Mouse (Mus musculus) spleen, postnatal 0 days (tissue): ENCODE results near the gene Klhl22. TPM values are rescaled to one million over a fixed set of nuclear protein-coding genes. Genes with fewer than 3 reads are reported as not detected.

Experiments
- polyA plus RNA-seq: library from polyadenylated mRNA; unstranded; fragments of >200 nt; fragmentation: Nextera tagmentation; extraction: Ambion mirVana; gene quantifications from 2 replicates; pipeline ENCODE4 v1.2.1, GENCODE M21; 2015

Klhl22 gene
- 15.6 and 18.8 TPM in 2 replicates for polyA plus RNA-seq

DNA sequence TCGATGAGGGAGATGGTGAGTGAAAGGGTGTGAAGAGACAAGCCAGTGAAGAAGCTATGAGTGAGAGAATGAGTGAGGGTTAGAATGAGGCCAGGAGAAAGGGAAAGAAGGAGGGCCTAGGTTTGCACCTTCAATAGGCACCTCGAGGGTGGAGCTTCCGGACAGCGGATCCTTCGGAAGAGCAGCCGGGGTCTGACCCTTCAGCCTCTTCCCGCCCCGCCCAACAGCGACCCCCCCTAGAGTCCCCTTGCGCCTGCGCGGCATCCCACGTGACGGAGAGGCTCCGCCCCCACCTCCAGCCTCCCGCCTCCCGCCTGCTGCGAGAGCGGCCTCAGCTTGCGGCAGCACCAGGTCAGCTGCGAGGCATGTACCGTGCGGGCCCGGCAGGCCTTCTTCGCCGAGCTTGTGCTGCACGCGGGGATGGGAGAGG, at the start of gene Klhl22:
Klhl22 (plus strand) TSS at position 275 of the 430 bp plus-strand sequence.

DNA sequence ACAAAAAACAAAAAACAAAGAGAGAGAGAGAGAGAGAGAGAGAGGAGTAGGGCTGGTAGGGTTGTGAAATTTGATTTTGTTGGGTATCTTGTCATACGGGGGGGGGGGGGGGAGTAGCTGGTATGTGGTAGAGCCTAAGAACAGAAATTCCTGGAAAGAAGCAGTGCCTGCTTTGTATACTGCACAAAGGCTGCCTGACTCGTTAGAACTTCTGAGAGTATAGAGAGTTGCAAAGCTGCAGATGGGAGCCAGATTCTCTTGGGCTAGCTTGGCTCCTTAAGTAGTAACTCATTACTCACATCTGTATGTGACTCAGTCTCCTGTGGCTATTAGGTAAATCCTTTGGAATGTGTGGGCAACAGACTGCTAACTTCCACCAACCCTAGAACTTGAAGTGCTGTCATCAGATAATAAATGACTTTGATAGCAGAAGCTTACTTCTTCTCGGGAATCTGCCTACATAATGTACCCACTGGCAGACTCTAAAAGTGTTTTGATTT, 26.5 kb upstream of the Klhl22 start, which contains the start of gene Med15:
Med15 (minus strand) TSS at position 51 of the 500 bp plus-strand sequence.

DNA sequence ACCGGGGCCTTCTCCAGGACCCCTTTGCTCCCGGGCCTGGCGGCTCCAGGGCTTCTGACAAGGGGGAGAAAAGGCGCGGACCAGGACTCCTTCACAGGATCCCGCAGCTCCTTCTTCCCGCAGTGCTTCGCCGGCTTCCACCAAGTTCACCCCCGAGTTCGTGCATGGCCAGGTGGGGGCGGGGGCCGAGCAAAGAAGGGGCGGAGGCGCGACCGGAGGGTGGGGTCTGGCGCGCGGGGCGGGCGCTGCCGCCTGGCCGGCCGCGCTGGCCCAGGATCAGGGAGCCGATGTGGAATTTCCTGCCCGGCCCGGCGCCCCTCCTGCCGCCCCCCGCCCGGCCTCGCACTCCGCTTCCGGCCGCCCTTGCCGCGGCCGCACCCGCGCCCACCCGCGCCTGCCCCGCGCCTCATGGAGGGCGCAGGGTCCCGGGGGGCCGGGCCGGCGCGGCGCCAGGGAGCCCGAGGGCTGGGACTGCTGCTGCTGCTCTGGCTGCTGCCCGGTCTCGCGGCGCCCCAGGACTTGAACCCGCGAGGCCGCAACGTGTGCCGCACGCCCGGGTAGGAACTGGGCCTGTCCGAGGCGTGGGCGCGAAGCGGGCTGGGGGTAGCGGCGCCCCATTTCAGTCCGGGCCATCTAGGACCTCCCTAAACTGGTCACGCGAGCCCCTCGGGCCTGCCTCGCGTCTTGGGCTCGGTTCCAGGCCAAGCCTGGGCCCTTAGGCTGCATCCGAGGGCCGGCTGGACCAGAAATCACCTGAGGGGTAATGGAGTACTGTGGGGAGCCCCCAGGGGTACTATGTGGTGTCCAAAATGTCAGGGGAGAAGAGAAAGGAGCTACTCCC, 37.8 kb downstream of the Klhl22 start, which contains the start of gene Scarf2:
Scarf2 (plus strand) TSS at position 312 of the 841 bp plus-strand sequence.

DNA sequence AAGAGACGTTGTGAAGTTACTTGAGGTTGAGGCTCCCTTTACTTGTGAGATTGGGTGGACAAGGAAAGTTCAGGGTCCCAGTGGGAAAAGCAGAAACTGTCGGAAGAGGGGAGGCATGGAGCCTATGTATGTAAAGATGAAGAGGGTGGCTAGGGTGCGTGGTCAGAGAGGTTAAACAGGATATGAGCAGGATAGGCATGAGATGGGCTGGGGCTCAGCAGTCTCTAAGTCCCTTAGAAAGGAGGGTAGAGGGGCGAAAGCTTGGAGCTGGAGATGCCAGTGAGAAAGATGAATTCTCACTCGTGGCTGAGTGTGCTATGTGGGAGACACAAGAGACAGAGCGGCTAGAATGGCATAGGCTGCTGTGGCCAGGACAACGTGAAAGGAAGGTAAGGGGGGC, 73.4 kb downstream of the Klhl22 start, which contains the start of gene B830017H08Rik:
B830017H08Rik (plus strand) TSS at position 301 of the 400 bp plus-strand sequence.

DNA sequence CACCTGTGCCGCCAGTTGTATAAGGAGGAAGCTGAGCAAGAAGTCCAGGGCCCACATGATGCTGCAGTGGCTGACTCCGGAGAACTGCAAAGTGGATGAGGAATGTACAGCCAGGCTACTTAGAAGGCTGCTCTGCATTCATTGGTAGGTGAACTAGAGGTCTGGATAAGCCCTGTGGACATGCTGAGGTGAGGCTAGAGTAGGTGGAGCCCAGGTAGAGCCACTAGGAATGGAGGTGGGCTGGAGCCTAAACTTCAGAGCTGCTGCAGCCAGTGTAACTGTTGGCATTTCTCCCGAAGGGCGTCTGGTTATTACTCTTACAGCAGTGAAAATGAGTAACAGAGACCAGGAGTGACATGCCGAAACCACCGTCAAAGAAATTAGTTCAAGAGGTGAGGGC, 78.6 kb downstream of the Klhl22 start, which contains the start of gene Car15:
Car15 (minus strand) TSS at position 314 of the 400 bp plus-strand sequence.

Other genes with a start within 250 kb of the Klhl22 start
- gene Thap7, start 228.5 kb upstream of the Klhl22 start, polyA plus RNA-seq: 38.8 and 39.1 TPM in 2 replicates
- 0.12 and 0.36 TPM in 2 replicates for gene Lrrc74b, start 198.4 kb upstream of the Klhl22 start, polyA plus RNA-seq
- gene P2rx6, start 197.7 kb upstream of the Klhl22 start, polyA plus RNA-seq: 0.31 and 0.46 TPM in 2 replicates
- gene Slc7a4, start 176.4 kb upstream of the Klhl22 start, polyA plus RNA-seq: 6.8 and 7.6 TPM in 2 replicates
- gene Smpd4, start 140.3 kb upstream of the Klhl22 start, polyA plus RNA-seq: 19.3 and 19.6 TPM in 2 replicates
- 17.1 and 17.8 TPM in 2 replicates for gene Ccdc74a, start 113.1 kb upstream of the Klhl22 start, polyA plus RNA-seq
- gene Med15, start 26.7 kb upstream of the Klhl22 start, polyA plus RNA-seq: 22.2 and 23.2 TPM in 2 replicates
- gene Scarf2, start 37.7 kb downstream of the Klhl22 start, polyA plus RNA-seq: 7.2 and 9.4 TPM in 2 replicates
- not detected in 2 replicates for gene B830017H08Rik, start 73.5 kb downstream of the Klhl22 start, polyA plus RNA-seq
- 0.76 and 1.0 TPM in 2 replicates for gene Car15, start 78.7 kb downstream of the Klhl22 start, polyA plus RNA-seq
- gene Gm20518, start 132.1 kb downstream of the Klhl22 start, polyA plus RNA-seq: 0.06 TPM in 1 of 2 replicates, not detected in the other
- 0.04 TPM in 1 of 2 replicates, not detected in the other for gene Tssk1, start 134.6 kb downstream of the Klhl22 start, polyA plus RNA-seq
- gene Dgcr2, start 138.9 kb downstream of the Klhl22 start, polyA plus RNA-seq: 22.9 and 26.6 TPM in 2 replicates
- not detected in 2 replicates for gene Tssk2, start 139.0 kb downstream of the Klhl22 start, polyA plus RNA-seq
- 15.0 and 15.4 TPM in 2 replicates for gene Ess2, start 151.7 kb downstream of the Klhl22 start, polyA plus RNA-seq
- gene Gsc2, start 155.4 kb downstream of the Klhl22 start, polyA plus RNA-seq: not detected in 2 replicates
- 46.7 and 48.7 TPM in 2 replicates for gene Slc25a1, start 168.6 kb downstream of the Klhl22 start, polyA plus RNA-seq
- gene Vpreb2, start 220.8 kb downstream of the Klhl22 start, polyA plus RNA-seq: 2.2 and 4.0 TPM in 2 replicates